Mouse (Mus musculus): ENCODE measurements around the gene Lrch3.

Lrch3 gene

GRCm38 (mm10) chr16:32913937-32914881 is at the start of gene Lrch3:
Gene Lrch3 (plus strand): TSS chr16:32914100.
- peak; percentile 93 for DNase-seq (ENCODE audit: low read depth, low spot score)

GRCm38 (mm10) chr16:32865401-32865800 is 48.5 kb upstream of the Lrch3 start:
- DNase-seq (ENCODE audit: low read depth, low spot score), result no peak

- DNase-seq (ENCODE audit: low read depth, low spot score), result no peak
Measured at GRCm38 (mm10) chr16:32866713-32867112, 47.2 kb upstream of the Lrch3 start.

GRCm38 (mm10) chr16:32867919-32868552 is 45.9 kb upstream of the Lrch3 start:
- DNase-seq (ENCODE audit: low read depth, low spot score), result peak; percentile 97

GRCm38 (mm10) chr16:32870231-32870630 is 43.7 kb upstream of the Lrch3 start:
- no peak for DNase-seq (ENCODE audit: low read depth, low spot score)

- DNase-seq (ENCODE audit: low read depth, low spot score), result no peak
Measured at GRCm38 (mm10) chr16:32873366-32873765, 40.5 kb upstream of the Lrch3 start.

- peak; percentile 60 for DNase-seq (ENCODE audit: low read depth, low spot score)
Measured at GRCm38 (mm10) chr16:32875281-32875680, 38.6 kb upstream of the Lrch3 start.

GRCm38 (mm10) chr16:32875847-32876246 is 38.1 kb upstream of the Lrch3 start:
- DNase-seq (ENCODE audit: low read depth, low spot score), result no peak

- DNase-seq (ENCODE audit: low read depth, low spot score), result peak; percentile 42
Measured at GRCm38 (mm10) chr16:32876831-32877230, 37.1 kb upstream of the Lrch3 start.

- peak; percentile 93 for DNase-seq (ENCODE audit: low read depth, low spot score)
Measured at GRCm38 (mm10) chr16:32877343-32878156, 36.4 kb upstream of the Lrch3 start, which contains the start of the genes Fyttd1 and Rubcn. Gene Fyttd1 (plus strand): TSS chr16:32877500. Gene Rubcn (minus strand): TSS chr16:32877766.

- DNase-seq (ENCODE audit: low read depth, low spot score), result peak; percentile 48
Measured at GRCm38 (mm10) chr16:32878157-32878598, 35.7 kb upstream of the Lrch3 start.

GRCm38 (mm10) chr16:32878972-32879926 is 34.7 kb upstream of the Lrch3 start:
- DNase-seq (ENCODE audit: low read depth, low spot score), result peak; percentile 33

GRCm38 (mm10) chr16:32881538-32881937 is 32.4 kb upstream of the Lrch3 start:
- no peak for DNase-seq (ENCODE audit: low read depth, low spot score)

GRCm38 (mm10) chr16:32887996-32888395 is 25.9 kb upstream of the Lrch3 start:
- no peak for DNase-seq (ENCODE audit: low read depth, low spot score)

- no peak for DNase-seq (ENCODE audit: low read depth, low spot score)
Measured at GRCm38 (mm10) chr16:32889881-32890280, 24.0 kb upstream of the Lrch3 start.

GRCm38 (mm10) chr16:32896126-32896525 is 17.8 kb upstream of the Lrch3 start:
- DNase-seq (ENCODE audit: low read depth, low spot score), result no peak

- DNase-seq (ENCODE audit: low read depth, low spot score), result no peak
Measured at GRCm38 (mm10) chr16:32901360-32902050, 12.4 kb upstream of the Lrch3 start.

- DNase-seq (ENCODE audit: low read depth, low spot score), result no peak
Measured at GRCm38 (mm10) chr16:32902051-32902428, 11.9 kb upstream of the Lrch3 start.

GRCm38 (mm10) chr16:32906186-32906585 is 7.7 kb upstream of the Lrch3 start:
- no peak for DNase-seq (ENCODE audit: low read depth, low spot score)

- DNase-seq (ENCODE audit: low read depth, low spot score), result no peak
Measured at GRCm38 (mm10) chr16:32906727-32907126, 7.2 kb upstream of the Lrch3 start.
